Comparison of ENCODE assay signal across 18 mouse cellular contexts in genomic region chr7:133823751-133824150, GRCm38 (mm10). TPM values are rescaled to one million over a fixed set of nuclear protein-coding genes. Genes with fewer than 3 reads are reported as not detected.
A peak's percentile ranks its signal among the peaks of the same experiment; 100 is the strongest.
DNase-seq lines count a peak whose midpoint lies in the region; ATAC-seq and TF ChIP-seq lines count a peak whose summit lies in the region.
"Had no signal": no experiment of that assay in that cellular context is flagged by ENCODE, and none has a peak within 500 bp of the region (broad histone marks: within the 10 kb centered on the region; RNA-seq: fewer than 3 reads in every experiment).

No protein-coding gene starts in this region.

- no peak overlapping the region for H3K4me3 ChIP-seq in gastrocnemius, adult 2 months
- H3K4me3 ChIP-seq in left cerebral cortex, adult 2 months = no peak overlapping the region
- H3K4me3 ChIP-seq: embryonic facial prominence, embryonic 15.5 days; forebrain, embryonic 13.5 days; hindbrain, embryonic 13.5 days; midbrain, embryonic 10.5 days; myocyte had no signal

- TF ChIP-seq CTCF in gastrocnemius, adult 2 months (IDR thresholded peaks at IDR 0.05) = peak; percentile 34; the same call in 1 of the 2 replicates
- TF ChIP-seq CTCF in left cerebral cortex, adult 2 months (IDR thresholded peaks at IDR 0.05) = peak; percentile 25

- DNase-seq in gastrocnemius, adult 2 months = no peak
- DNase-seq in gastrocnemius, postnatal 14 days = no peak
- no peak for DNase-seq in left cerebral cortex, adult 2 months (ENCODE audit: extremely low spot score in 1 of 2, low spot score in 2 of 2)
- no peak for DNase-seq in left cerebral cortex, adult 9 months (ENCODE audit: low spot score in 2 of 2)
- DNase-seq in thymus, postnatal 4 days = peak; percentile 23
- no peak for DNase-seq in thymus, postnatal 25 days
- no peak for DNase-seq in cerebellum, postnatal 4 days (ENCODE audit: low spot score in 2 of 2)
- DNase-seq: cerebellum, adult 18-20 months; left cerebral cortex, postnatal 4 days; lung, adult 18-20 months; right cerebral cortex, adult 18-20 months; thymus, adult 2 months had no signal

- ATAC-seq in megakaryocyte-erythroid progenitor cell, adult 5-6 weeks (replicated peaks; ENCODE audit: low FRiP score, low TSS enrichment, poor library complexity, severe bottlenecking) = no peak
- ATAC-seq: forebrain, embryonic 13.5 days had no signal

- intact Hi-C loops in gastrocnemius, adult 2 months (cut with DNase I) = loop anchor here (1.0 kb wide), 1 partner anchor 17 kb away; no protein-coding TSS in a partner anchor
- intact Hi-C loops in gastrocnemius, postnatal 14 days (cut with DNase I; ENCODE audit: low total_unique reads) = no loop called here
- intact Hi-C loops in left cerebral cortex, adult 2 months (cut with DNase I) = no loop called here

- H3K27ac ChIP-seq in gastrocnemius, adult 2 months = no peak overlapping the region
- H3K27ac ChIP-seq in left cerebral cortex, adult 2 months = no peak overlapping the region
- H3K27ac ChIP-seq: embryonic facial prominence, embryonic 15.5 days; forebrain, embryonic 13.5 days; hindbrain, embryonic 13.5 days; midbrain, embryonic 10.5 days had no signal

RNA-seq across cellular contexts. Expression of gene Dhx32, which starts 41.2 kb away (rescaled TPM):
- 10 to 100 TPM; 33.7 to 50.1 TPM for total RNA-seq in gastrocnemius, adult 2 months (2021)
- total RNA-seq in gastrocnemius, postnatal 14 days (2021) = 10 to 100 TPM; 25.7 to 33.6 TPM
- 10 to 100 TPM; 36.8 to 40.8 TPM for total RNA-seq in left cerebral cortex, adult 2 months (2021)
- 19.6 and 25.9 TPM in 2 replicates for total RNA-seq in megakaryocyte-erythroid progenitor cell, adult 5-6 weeks (2014; fragmentation: Nextera tagmentation)
- 23.0 and 27.7 TPM in 2 replicates for total RNA-seq in megakaryocyte-erythroid progenitor cell, adult 5-6 weeks (2017)

RNA-seq across cellular contexts. Expression of gene Fank1, which starts 47.1 kb away (rescaled TPM):
- not detected for total RNA-seq in gastrocnemius, adult 2 months (2021)
- under 1 TPM in 1 of 2 experiments, not detected in 1; 0.33 TPM for total RNA-seq in gastrocnemius, postnatal 14 days (2021)
- total RNA-seq in left cerebral cortex, adult 2 months (2021) = 1 to 10 TPM; 3.6 to 4.1 TPM
- total RNA-seq in megakaryocyte-erythroid progenitor cell, adult 5-6 weeks (2014; fragmentation: Nextera tagmentation) = not detected in 2 replicates
- not detected in 2 replicates for total RNA-seq in megakaryocyte-erythroid progenitor cell, adult 5-6 weeks (2017)
